10 mouse cellular contexts compared by ENCODE assay signal in the genomic region with DNA sequence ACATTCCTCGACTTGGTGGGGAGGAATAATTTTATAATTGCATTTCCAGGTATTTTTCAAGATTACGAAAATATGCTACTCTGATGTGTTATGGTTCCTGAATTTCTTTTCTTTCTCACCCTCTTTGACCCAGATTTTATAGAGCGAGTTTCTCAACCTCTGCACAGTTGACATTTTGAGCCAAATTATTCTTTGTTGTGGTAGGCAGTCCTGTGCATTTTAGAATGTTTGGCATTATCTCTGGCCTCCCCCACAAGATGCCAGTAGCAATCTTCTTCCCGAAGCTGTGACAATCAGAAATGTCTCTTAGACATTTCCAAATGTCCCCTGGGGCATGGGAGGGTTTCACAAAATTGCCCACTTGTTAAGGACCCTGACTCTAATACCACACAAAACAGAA. TPM values are rescaled to one million over a fixed set of nuclear protein-coding genes. Genes with fewer than 3 reads are reported as not detected.
DNase-seq lines count a peak whose midpoint lies in the region; ATAC-seq and TF ChIP-seq lines count a peak whose summit lies in the region.
"Had no signal": no experiment of that assay in that cellular context is flagged by ENCODE, and none has a peak within 500 bp of the region (broad histone marks: within the 10 kb centered on the region; RNA-seq: fewer than 3 reads in every experiment).

No protein-coding gene starts in this region.

- peak overlapping the region; percentile 41; the same call in 1 of the 2 replicates for H3K9ac ChIP-seq in lung, embryonic 16.5 days (ENCODE audit: low read length)
- no peak overlapping the region for H3K9ac ChIP-seq in liver, embryonic 14.5 days (replicated peaks)
- H3K9ac ChIP-seq in stomach, embryonic 15.5 days = no peak overlapping the region

- peak; percentile 9 for DNase-seq in CD4-positive, CD25-positive, alpha-beta regulatory T cell, adult 2 months (ENCODE audit: low read depth, low spot score)
- DNase-seq in lung, adult 18-20 months = no peak
- DNase-seq in liver, embryonic 14.5 days (ENCODE audit: low read depth in 3 of 3, low spot score in 3 of 3) = no peak
- DNase-seq in frontal cortex, postnatal 25 days (ENCODE audit: low spot score in 2 of 2) = no peak
- DNase-seq: gastrocnemius, postnatal 36 days; kidney, postnatal 4 days had no signal

- no peak for TF ChIP-seq CTCF in liver, embryonic 14.5 days (IDR thresholded peaks at IDR 0.05; ENCODE audit: low read depth)

- 74% methylated on average over 4 of the region's 4 CpGs for WGBS in lung, embryonic 16.5 days
- WGBS in liver, embryonic 14.5 days (ENCODE audit: insufficient replicate concordance) = 72% methylated on average over 4 of the region's 4 CpGs
- WGBS in stomach, embryonic 15.5 days = 74% methylated on average over 4 of the region's 4 CpGs

- no peak overlapping the region for H3K27ac ChIP-seq in lung, embryonic 16.5 days (ENCODE audit: low read length)
- peak overlapping the region; percentile 13; the same call in 1 of the 2 replicates for H3K27ac ChIP-seq in liver, embryonic 14.5 days
- H3K27ac ChIP-seq in stomach, embryonic 15.5 days = no peak overlapping the region

- peaks cover 17% of the 10 kb centered on the region for H3K4me1 ChIP-seq in lung, embryonic 16.5 days (replicated peaks; ENCODE audit: control insufficient read depth, insufficient read depth, low read length)
- peaks cover 9 to 14% of the 10 kb centered on the region in 2 experiments for H3K4me1 ChIP-seq in liver, embryonic 14.5 days (replicated peaks; ENCODE audit: control insufficient read depth in 2 of 2, insufficient read depth in 2 of 2, low read length in 1 of 2)
- peaks cover 17% of the 10 kb centered on the region for H3K4me1 ChIP-seq in stomach, embryonic 15.5 days

- no peaks in the 10 kb centered on the region for H3K27me3 ChIP-seq in lung, embryonic 16.5 days (ENCODE audit: control insufficient read depth, insufficient read depth, low read depth, low read length)
- no peaks in the 10 kb centered on the region for H3K27me3 ChIP-seq in liver, embryonic 14.5 days (ENCODE audit: control insufficient read depth, insufficient read depth, low read length)
- no peaks in the 10 kb centered on the region for H3K27me3 ChIP-seq in stomach, embryonic 15.5 days (replicated peaks)

- H3K4me3 ChIP-seq in lung, embryonic 16.5 days (ENCODE audit: low read length) = peak overlapping the region; percentile 13; the same call in 1 of the 2 replicates
- peak overlapping the region in 1 of 2 experiments; percentile 28; a peak in 2 of 4 replicates for H3K4me3 ChIP-seq in liver, embryonic 14.5 days (ENCODE audit: insufficient read depth in 1 of 2, low read depth in 2 of 2, low read length in 2 of 2)
- no peak overlapping the region for H3K4me3 ChIP-seq in stomach, embryonic 15.5 days (replicated peaks)

- H3K36me3 ChIP-seq in lung, embryonic 16.5 days (ENCODE audit: control insufficient read depth, insufficient read depth, low read length) = 0 out of 2 replicates have a peak, but pooled peaks cover 6% of the 10 kb centered on the region
- peaks cover 16% of the 10 kb centered on the region for H3K36me3 ChIP-seq in liver, embryonic 14.5 days (replicated peaks; ENCODE audit: control insufficient read depth, insufficient read depth, low read depth)
- no peaks in the 10 kb centered on the region for H3K36me3 ChIP-seq in stomach, embryonic 15.5 days

- peak overlapping the region; percentile 34; the same call in 1 of the 2 replicates for H3K4me2 ChIP-seq in lung, embryonic 16.5 days (ENCODE audit: low read depth, low read length)
- H3K4me2 ChIP-seq in liver, embryonic 14.5 days (ENCODE audit: low read depth) = peak overlapping the region; percentile 55
- H3K4me2 ChIP-seq in stomach, embryonic 15.5 days = peak overlapping the region; percentile 27; the same call in 1 of the 2 replicates

- ATAC-seq in CD4-positive, CD25-positive, alpha-beta regulatory T cell, adult 4 months = no peak
- no peak for ATAC-seq in lung, embryonic 16.5 days (ENCODE audit: low read depth)
- no peak for ATAC-seq in liver, embryonic 14.5 days (ENCODE audit: insufficient read depth)
- no peak for ATAC-seq in stomach, embryonic 15.5 days (ENCODE audit: insufficient read depth, low FRiP score, low read depth)
- ATAC-seq in activated CD4-positive, CD25-positive, alpha-beta regulatory T cell, adult 4 months = no peak

- no peaks in the 10 kb centered on the region for H3K9me3 ChIP-seq in lung, embryonic 16.5 days (ENCODE audit: control insufficient read depth, low read length)
- no peaks in the 10 kb centered on the region for H3K9me3 ChIP-seq in liver, embryonic 14.5 days (ENCODE audit: control insufficient read depth, low read length)
- no peaks in the 10 kb centered on the region for H3K9me3 ChIP-seq in stomach, embryonic 15.5 days

- no peak for TF ChIP-seq EP300 in liver, embryonic 14.5 days (IDR thresholded peaks at IDR 0.05; ENCODE audit: low read depth)

RNA-seq across cellular contexts. Expression of a gene that starts 3.5 kb away (rescaled TPM):
- polyA plus RNA-seq in CD4-positive, CD25-positive, alpha-beta regulatory T cell, adult 4 months (2017; shearing (Covaris generic)) = 100 to 1,000 TPM in 1 of 2 experiments, 10 to 100 TPM in 1; 69.7 to 113 TPM
- polyA plus RNA-seq in lung, embryonic 16.5 days (2015; fragmentation: Nextera tagmentation; extraction: Ambion mirVana) = 20.0 and 21.7 TPM in 2 replicates
- polyA plus RNA-seq in liver, embryonic 14.5 days (2012; rRNA removed) = 8.4 and 12.2 TPM in 2 replicates
- 11.7 and 12.6 TPM in 2 replicates for polyA plus RNA-seq in liver, embryonic 14.5 days (2014; fragmentation: Nextera tagmentation; extraction: Ambion mirVana)
- polyA plus RNA-seq in stomach, embryonic 15.5 days (2015; fragmentation: Nextera tagmentation; extraction: Ambion mirVana) = 17.9 and 19.7 TPM in 2 replicates
- 10 to 100 TPM; 38.9 to 48.9 TPM for polyA plus RNA-seq in activated CD4-positive, CD25-positive, alpha-beta regulatory T cell, adult 4 months (2017; shearing (Covaris generic))

RNA-seq across cellular contexts. Expression of a gene that starts 25.3 kb away (rescaled TPM):
- 10 to 100 TPM in 1 of 2 experiments, 1 to 10 TPM in 1; 7.7 to 12.1 TPM for polyA plus RNA-seq in CD4-positive, CD25-positive, alpha-beta regulatory T cell, adult 4 months (2017; shearing (Covaris generic))
- polyA plus RNA-seq in lung, embryonic 16.5 days (2015; fragmentation: Nextera tagmentation; extraction: Ambion mirVana) = 10.4 and 11.7 TPM in 2 replicates
- polyA plus RNA-seq in liver, embryonic 14.5 days (2012; rRNA removed) = 4.4 and 4.7 TPM in 2 replicates
- 4.4 and 4.9 TPM in 2 replicates for polyA plus RNA-seq in liver, embryonic 14.5 days (2014; fragmentation: Nextera tagmentation; extraction: Ambion mirVana)
- 9.8 and 12.6 TPM in 2 replicates for polyA plus RNA-seq in stomach, embryonic 15.5 days (2015; fragmentation: Nextera tagmentation; extraction: Ambion mirVana)
- 1 to 10 TPM; 3.3 to 8.7 TPM for polyA plus RNA-seq in activated CD4-positive, CD25-positive, alpha-beta regulatory T cell, adult 4 months (2017; shearing (Covaris generic))

RNA-seq across cellular contexts. Expression of a gene that starts 57.8 kb away (rescaled TPM):
- polyA plus RNA-seq in CD4-positive, CD25-positive, alpha-beta regulatory T cell, adult 4 months (2017; shearing (Covaris generic)) = under 1 TPM; 0.16 to 0.32 TPM
- polyA plus RNA-seq in lung, embryonic 16.5 days (2015; fragmentation: Nextera tagmentation; extraction: Ambion mirVana) = 1.8 and 1.9 TPM in 2 replicates
- polyA plus RNA-seq in liver, embryonic 14.5 days (2012; rRNA removed) = 0.78 and 0.95 TPM in 2 replicates
- 1.6 and 2.2 TPM in 2 replicates for polyA plus RNA-seq in liver, embryonic 14.5 days (2014; fragmentation: Nextera tagmentation; extraction: Ambion mirVana)
- polyA plus RNA-seq in stomach, embryonic 15.5 days (2015; fragmentation: Nextera tagmentation; extraction: Ambion mirVana) = 3.2 and 3.7 TPM in 2 replicates
- polyA plus RNA-seq in activated CD4-positive, CD25-positive, alpha-beta regulatory T cell, adult 4 months (2017; shearing (Covaris generic)) = under 1 TPM; 0.09 to 0.17 TPM
